Mouse (Mus musculus): ENCODE data around the gene Nup50.

DNA sequence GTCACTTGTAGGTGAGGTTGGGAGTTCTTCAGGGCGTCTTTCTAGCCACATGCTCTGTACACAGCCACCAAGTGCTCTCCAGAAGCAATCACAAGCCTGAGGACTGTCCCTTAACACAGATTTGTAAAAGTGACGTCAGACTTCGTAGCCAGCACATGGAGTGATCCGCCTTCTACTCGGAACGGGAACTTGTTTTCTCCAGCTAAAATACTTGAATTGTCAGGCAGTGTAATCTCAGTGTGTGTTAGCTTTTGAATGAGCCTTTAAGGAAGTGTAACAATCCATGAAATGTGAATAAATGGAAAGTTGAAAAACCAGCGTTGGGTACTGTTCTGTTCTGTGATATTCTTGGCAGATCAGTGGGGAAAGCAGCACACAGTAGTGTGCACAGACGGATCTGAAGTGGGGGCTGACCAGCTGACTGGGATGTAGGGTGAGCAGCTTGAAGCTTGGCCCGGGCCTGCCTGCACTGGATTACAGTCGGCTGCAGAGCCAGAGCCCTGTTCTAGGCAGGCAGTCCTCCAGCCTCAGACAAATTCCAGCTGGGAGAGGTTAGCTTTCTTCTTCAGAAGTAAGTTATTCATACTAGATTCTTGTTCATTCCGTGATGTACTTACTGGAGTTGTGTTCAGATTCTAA is 19.6 kb downstream of the Nup50 start:
- TF ChIP-seq POLR2A (IDR thresholded peaks at IDR 0.05; ENCODE audit: insufficient read depth, low read depth, low read length) (no peak), CTCF (IDR thresholded peaks at IDR 0.05) (no peak), EP300 (IDR thresholded peaks at IDR 0.05; ENCODE audit: insufficient read depth, low read depth, low read length) (no peak)
